Mouse (Mus musculus) retina, postnatal 1 day (tissue): ENCODE measurements around the gene Il34.
"Not testable (repeated sequence)": the region's sequence is repeated elsewhere in the genome, so short reads cannot be mapped to it uniquely, and the experiment has no call there.

ENCODE experiments used
- DNase-seq: peaks from one replicate; pipeline ENCODE4 v3.0.0-alpha.2; 2012

Il34 gene

DNA sequence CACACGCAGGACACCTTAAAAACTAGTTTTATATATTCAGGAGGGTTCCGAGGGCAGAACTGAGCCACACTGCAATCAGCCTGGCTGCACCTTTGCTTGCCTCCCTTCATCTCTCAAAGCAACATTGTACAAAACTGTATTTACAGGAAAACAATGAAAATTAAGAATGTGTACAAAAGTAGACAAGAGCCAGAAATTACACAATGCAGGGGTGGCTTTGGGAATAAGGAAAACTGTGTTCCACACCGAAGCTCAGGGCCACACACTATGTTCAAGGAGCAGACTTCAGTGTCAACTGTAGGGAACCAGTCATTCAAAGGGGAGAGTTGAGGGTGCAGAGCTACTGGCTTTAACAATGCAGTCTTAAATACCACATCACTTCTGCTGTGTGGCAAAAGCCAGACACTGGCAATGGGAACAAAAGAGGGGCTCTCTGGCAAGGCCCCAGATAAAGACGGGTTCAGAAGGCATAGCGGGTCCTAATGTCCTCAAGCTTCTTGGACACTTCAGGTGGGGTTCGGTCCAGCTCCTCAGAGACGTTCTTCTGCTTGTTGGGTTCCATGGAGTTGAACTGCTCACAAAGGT lies 4.8 kb upstream of the Il34 start:
- DNase-seq = no peak

DNA sequence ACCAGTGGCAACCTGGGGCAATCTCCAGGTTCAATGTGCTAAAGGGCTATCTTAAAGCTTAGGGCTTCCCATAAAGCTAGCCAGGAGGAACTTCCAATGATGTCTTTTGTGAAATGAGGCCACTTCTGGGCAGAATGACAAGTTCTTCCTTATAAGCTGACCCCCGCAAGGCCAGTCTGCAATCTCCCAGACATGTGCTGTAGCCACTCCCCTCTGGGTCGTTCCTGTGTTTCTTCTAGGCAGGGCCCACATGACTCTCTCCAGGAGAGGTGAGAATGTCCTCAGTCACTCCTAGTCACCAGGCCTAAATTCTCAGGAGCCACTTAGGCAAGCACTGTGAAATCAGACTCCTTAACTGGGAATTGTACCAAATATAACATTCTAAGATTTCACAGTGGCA lies 4.1 kb upstream of the Il34 start:
- no peak for DNase-seq

DNA sequence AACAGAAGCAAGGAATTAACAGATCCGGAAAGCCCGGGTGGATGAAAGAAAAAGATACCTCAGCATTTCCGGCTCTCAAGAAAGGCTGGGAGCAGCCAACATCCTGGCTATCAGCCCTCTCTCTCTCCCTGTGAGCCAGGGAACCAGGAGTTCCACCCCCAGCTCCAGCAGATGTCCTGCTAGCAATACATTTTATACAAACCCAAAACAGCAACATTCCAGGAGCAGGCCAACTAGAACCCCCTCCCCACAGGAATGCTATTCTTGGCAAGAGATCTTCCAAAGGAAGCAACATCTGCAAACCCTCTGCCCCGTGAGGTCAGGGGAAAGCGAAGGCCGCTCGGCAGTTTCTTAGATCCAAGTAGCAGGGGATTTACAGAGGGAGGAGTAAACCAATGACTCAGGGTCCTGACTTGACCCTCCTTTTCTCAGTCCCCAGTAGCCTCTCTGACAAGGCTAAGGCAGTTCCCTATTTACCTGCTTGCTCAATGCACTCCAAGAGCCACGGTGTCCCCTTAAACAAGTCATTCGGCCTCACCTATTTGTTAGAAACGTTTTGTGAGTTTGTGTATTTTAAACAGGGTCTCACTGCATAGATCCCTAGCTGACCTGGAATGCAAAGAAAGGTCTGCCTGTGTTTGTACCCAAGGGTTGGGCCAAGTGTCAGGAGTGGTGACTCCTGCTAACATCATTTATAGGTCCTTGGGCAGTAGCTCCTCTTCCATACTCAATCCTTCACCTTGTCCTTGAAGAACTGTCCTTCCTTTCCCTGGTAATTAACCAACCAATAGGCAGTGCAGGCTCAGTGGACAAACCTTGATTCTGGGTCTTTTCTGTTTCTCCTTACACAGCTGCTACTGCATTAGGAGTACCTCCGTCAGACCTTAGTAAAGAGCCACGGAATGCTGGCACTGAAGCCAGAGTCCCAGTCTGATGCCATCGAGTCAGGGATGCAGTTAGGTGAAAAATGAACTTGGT lies 3.1 kb upstream of the Il34 start:
- DNase-seq = no peak

DNA sequence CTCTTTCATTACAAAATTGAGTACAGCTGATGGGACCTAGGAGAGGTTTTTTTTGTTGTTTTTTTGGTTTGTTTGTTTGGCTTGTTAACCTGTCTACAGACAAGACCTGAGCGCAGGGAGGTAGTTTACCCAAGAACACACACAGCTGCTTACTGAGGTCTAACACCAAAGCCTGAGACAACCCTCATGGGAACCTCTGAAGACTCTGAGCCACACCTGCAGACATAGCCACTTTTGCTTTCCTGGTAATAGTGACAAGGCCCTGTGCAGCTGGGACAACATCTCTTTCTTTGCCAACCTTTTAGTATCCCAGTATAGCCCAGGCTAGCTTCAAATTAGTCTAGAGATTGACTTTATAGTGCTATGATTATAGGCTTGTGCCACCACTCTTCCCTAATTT lies 422 bp upstream of the Il34 start:
- DNase-seq = no peak

DNA sequence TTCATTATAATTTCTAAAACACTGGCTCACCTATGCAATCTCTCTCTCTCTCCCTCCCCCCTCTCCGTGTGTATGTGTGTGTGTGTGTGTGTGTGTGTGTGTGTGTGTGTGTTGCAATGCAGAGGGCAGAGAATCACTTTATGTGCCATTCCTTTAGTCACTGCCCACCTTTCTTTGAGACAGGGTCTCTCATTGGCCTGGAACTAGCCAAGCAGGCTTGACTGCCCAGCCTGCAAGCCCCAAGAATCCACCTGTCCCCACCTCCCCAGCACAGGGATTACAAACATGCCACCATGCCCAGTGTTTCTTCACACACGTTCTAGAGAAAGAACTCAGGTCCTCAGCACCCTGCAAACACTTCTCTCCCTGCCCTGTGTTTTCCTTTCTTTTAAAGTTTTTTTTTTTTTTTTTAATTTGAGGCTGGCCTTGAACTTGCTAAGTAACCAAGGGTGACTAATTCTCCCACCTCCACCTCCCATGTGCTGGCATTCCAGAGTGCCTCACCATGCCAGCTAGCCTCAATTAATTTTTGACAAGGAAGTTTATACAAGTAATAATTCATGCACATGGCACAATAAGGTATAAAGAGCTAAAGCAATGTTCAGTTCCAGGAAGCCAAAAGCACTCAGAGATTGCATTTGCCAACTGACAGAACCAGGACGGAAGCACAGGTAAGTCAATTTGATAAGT lies 754 bp downstream of the Il34 start:
- DNase-seq = no peak

DNA sequence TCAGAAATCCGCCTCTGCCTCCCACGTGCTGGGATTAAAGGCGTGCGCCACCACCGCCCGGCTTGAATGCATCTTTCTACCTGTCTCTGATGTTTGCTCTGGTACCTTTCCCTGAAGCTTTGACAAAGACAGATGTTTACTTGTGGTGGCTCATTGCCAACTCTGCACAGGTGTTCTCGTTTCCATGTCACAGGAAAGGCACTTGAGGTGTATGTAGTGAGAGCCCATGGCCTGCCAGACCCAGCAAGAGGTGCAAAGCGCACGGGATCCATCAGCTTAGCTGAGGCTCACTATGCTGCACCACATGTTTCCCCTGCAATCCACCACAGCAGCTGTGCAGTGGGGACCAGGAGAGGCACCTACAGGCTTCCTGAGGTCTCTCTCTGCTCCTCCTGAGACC lies 1.9 kb downstream of the Il34 start:
- DNase-seq = no peak

DNA sequence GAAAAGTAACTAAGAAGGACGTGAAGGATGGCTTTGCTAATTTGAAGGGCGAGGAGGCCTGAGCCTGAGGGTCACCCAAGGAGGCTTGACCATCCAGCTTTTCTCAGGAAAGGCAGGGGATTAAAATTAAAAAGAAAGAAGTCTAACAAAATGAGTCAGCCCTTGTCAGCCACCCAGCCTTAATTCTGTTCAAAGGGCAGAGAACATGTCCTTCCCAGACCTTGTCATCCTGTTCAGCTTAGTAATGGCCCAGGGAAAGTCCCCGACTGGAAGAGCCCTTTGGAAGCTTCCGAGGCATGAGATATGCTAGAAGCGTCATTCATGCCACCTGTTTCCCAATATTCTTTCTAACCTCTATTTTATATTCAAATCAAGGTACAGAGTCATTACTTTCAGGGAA lies 2.7 kb downstream of the Il34 start:
- no peak for DNase-seq

DNA sequence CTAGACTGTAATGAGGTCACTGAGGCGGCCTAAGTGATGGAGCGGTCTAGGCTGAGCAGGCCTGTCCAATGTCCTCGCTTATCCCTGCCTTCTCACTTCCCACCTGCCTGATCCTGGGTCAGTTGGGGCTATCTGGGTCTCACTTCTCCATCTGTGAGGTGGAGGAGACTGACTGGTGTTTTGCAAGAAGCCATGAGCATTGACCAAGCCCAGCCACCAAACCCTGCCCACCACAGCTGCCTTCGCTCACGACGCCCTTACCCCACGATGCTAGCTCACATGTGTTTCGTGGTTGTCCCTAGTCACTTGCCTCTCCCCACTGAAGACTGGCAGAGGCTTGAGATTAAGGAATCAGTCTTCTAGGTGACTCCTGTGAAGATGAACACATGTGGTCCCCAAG lies 8.6 kb downstream of the Il34 start:
- DNase-seq = no peak

DNA sequence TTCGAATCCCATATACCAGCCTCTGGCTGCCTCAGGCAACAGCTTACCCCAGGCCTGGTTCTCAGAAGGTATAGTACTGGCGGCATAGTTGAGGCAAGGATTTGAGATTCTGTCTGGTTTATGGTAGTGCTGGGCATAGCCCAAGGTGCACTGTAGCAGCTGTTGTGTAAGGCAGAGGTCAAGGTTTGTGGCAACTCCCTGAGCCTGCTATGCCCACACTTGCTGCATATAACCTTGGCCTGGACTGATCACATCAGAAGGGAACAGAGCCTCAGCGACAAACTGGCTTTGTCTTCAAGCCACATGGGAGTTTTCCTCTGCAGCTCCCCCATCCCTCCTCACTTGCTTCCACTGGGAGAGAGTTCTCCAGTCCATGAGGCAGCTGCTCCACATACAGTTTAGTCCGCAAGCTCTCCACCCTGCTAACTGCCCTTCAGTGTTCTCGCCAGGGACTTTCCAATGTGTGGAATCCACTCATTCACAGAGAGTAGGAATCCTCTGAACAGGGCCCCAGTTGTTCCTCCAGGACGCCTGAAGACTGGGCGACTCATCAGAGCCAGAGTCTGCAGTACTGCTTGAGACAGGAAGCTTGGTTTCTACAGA lies 11.3 kb downstream of the Il34 start:
- DNase-seq = no peak

DNA sequence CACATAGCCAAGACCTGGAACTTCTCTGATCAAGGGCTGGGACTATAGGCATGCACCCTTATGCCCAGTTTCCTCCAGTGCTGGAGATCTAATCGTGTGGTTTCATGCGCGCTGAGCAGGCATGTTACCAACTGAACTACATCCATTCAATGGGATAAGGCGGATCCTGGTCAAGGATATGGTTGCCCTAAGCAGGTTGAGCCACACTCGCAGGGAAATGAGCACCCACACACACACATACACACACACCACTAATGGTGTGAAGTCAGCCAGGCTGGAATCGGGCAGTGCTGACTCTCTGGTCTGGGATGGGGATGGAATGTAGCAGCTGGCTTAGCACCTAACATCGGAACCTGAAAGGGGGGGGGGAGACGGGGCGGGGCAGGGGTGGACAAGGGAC lies 11.8 kb downstream of the Il34 start:
- DNase-seq = no peak

DNA sequence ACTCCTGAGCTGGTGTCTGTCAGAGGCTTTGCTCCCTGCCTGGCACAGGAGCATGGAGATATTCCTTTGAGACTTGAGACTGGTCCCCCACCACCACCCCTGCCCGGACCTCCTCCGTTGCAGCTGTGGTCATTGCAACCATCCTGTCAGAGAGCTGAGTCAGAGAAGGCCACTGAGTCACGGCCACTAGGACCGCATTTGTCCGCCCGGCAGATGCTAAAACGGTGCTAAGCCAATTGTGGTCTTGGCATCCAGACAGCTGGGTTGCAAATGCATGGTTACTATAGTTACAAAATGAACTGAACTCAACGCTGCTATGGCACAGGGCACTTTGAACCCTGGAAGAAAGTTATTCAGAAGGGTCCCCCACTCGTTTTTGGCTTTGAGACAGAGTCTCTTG lies 12.2 kb downstream of the Il34 start:
- DNase-seq = no peak

DNA sequence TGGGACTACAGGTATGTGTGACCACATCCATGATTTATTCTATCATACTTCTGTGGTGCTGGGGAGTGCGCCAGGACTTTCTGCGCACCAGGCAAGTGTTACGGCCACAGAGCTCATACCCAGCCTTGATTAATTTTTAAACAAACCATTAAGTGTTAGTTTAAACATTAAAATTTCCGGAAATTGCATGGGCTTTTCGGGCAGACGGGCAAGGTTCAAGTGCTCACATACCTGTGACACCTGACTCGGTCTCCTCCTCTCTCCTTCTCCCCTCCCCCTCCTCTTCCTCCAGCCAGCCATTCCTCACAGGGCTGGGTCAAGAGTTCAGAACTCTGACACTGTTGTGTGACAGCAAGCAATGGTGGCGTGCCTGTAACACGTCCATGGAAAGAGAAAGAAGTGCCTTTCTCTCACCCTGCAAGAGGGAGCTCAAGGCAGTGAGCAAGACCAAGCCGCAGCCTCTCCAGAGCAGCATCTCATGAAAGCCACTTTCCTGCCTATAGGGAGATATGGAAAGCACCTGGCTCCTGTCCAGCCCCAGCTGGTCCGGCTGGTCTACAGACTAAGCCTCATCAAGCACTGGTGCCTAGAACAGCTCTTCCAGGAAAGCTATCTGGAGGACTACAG lies 13.0 kb downstream of the Il34 start:
- DNase-seq = no peak

DNA sequence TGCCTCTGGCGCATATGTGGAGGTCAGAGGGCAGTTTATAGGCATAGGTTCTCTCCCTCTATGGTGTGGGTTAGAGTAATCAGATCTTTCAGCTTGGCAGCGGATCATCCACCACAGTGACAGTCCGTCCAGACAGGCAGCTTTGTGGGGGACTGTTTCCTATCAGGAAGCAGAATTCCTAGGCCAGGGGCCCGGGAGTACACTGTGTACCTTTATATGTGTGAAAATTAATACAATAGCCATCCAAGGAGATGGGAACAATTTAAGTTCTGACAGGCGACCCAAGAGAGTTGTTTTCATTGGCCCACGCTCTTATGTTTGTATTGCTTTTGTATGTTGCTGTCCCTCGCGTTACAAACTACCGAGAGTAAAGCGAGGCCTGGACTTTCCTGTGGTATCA lies 14.6 kb downstream of the Il34 start:
- no peak for DNase-seq

DNA sequence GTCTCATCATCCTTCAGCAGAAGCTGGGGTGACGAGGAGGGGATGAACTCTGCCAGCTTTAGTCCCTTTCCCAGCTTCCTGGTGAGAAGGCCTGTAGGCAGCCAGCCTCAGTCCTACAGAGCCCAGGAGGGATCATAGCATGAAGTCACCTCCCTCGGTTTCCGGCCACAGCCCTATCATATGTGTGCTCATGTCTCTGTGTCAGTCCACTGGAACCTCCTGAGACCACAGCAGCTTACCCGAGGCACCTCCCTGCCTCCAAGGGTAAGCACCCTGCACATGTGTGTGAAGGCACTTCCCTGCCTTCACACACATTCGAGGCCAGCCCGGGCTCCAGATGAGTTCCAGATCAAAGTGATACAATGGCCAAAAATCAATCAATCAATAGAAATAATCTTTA lies 15.5 kb downstream of the Il34 start:
- no peak for DNase-seq

DNA sequence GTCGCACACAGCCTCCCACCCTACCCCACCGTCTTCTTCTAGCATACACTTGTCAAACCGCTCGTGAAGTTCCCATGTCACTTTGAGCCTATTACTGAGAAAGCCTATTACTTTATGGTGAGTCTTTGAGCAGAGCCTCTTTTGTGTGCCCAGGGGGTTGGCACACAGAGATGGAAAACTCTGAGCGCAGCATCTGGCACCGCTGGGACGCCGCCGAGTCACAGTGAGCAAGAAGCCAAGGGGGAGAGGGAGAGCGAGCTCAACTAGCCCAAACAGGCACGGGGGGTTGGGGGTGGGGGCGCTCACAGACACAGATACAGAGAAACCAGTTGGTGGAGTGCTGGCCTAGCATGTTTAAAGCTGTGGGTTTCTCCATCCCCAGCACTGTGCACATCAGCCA lies 16.2 kb downstream of the Il34 start:
- DNase-seq = no peak

DNA sequence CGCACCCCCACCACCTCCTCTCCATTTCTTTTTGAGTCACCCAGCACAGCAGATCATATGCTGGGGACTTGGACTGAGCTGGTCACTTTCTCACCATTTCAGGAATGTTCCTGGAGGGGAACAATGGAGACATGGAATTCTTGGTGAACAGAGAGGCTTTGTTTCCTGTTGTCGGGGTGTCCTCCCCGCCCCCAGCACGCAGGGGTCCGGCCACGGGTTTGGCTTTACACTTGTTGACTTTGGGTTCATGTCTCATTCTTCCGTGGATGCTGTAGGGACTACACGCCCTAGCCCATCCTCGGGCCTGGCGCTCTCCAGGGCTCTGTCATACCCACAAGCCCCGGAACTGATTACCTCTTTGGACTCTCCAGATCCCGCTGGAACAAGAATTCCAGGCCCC lies 16.7 kb downstream of the Il34 start:
- no peak for DNase-seq

DNA sequence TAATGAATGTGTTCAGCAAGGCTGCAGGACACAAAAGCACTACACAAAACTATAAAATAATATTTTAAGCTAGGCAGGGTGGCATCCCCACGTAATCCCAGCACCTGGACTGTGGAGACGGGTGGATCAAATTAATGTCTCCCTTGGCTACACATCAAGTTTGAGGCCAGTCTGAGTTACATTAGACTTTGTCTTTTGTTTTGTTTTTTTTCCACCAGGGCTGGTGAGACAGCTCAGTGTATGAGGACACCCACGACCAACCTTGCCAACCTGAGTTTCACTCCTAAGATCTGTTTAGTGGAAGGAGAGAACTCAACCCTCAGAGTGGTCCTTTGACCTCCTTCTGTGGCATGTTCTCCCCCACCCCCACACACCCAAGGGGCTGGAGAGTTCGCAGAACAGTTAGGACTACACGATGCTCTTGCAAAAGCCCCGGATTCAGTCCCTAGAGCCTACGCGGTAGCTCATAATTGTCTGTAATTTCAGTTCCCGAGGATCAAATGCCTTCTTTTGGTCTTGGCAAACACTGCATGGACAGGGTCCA lies 18.2 kb downstream of the Il34 start:
- no peak for DNase-seq

DNA sequence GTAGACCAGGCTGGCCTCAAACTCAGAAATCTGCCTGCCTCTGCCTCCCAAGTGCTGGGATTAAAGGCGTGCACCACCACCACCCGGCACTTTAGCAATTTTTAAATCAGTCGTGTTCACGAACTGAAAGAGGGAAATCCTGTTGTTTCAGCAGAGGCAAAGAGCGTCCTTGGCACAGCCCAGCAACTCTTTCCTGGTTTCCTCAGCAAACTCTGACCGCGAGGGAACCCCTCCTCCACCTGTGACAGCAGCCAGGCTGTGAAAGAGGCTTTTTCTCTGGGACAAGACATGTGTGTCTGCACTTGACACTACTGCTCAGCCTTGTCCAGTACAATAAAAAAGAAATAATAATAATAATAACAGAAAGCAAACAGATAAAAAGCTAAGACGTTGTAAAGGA lies 18.8 kb downstream of the Il34 start:
- DNase-seq = no peak

DNA sequence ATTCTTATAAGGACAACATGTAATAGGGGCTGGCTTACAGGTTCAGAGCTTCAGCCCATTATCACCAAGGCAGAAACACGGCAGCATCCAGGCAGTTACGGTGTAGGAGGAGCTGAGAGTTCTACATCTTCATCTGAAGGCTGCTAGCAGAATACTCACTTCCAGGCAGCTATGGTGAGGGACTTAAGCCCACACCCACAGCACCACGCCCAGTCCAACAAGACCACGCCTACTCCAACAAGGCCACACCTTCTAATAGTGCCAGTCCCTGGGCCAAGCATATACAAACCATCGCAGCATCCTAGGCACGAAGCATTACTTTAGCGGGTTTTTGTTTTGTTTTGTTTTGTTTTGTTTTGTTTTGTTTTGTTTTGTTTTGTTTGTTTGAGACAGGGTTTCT lies 19.2 kb downstream of the Il34 start:
- not testable (repeated sequence) for DNase-seq

DNA sequence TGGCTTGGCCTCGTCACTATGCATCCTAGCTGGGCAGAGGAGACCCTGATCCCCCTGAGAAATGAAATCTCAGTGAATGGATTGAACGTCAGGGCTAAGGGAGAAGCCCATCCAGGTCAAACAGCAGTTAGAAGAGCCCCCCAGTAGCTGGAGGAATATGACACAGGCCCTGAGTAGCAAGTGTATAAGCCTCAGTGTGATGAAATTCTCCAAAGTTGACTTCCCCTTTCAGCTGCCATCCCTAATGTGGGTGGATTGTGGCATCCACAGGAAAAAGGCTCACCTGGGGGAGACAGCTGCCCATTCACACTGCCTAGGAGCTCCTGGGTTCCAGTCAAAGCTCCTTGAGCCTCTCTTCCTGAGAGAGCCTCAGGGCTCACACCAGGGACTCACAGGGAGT lies 20.4 kb downstream of the Il34 start:
- no peak for DNase-seq

DNA sequence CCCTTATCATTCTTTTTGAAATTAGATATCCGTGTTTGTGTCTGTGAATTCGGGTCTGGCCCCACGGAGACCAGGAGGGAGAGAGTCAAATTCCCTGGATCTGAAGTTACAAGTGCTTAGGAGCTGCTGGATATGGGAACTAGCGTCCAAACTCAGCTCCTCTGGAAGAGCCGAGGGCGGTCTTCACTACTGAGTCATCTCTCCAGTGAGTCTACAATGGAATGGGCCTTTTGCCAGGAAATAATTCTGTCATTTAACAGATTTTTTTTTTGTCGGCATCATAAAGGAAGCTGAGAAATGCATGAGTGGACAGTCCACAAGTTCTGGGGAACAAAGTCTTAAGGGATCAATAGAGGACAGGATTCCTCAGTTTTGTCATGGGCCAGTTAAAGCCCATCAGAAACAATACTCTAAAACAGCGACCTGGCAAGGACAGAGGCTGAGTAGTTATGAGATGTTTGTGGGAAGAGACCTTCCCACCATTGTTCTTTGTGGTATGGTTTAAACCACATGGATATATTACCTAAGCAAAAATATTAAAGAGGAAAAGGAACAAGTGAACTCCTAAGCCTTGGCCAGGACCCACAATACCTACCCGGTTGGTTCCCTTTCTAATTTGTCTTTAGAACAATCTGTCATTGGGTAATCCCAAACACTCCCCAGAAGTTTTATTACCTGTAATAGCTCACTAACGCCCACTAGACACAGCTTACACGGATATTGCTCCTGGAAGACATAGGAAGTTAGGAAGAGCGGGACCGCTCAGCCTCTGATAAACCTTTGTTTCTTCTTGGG lies 25.6 kb downstream of the Il34 start:
- DNase-seq = no peak

DNA sequence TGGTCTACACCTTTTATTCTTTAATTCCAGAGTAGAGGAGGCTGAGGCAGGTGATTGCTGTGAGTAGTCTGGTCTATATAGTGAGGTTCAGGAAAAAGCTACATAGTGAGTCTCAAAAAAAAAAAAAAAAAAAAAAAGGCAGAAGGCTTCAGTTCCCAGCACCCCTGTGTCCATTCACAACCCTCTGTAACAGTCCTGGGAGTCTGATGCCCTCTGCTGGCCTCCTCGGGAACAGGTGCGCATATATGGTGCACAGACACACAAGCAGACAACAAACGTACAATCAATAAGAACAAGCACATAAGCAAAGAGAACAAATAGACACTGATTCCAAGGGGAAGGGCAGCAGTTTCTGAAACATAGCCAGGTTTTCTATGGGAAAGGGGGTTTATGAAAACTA lies 29.4 kb downstream of the Il34 start:
- no peak for DNase-seq
